Mouse (Mus musculus) skeletal muscle tissue, adult 2 months (tissue): ENCODE measurements at regions not wholly inside any gene's neighbourhood (a gene's known extent, or its start where the extent isn't known, plus 50 kb on each side); places are given as distances from the start of the nearest gene placed in this dataset.
"Not testable (repeated sequence)": the region's sequence is repeated elsewhere in the genome, so short reads cannot be mapped to it uniquely, and the experiment has no call there.

Source experiments
- DNase-seq: peaks from one replicate; pipeline ENCODE4 v3.0.0-alpha.2; 2012; ENCODE audit warnings: low read depth, low spot score

GRCm38 (mm10) chr1:189584831-189585230 lies 103.1 kb downstream of the Cenpf start:
- DNase-seq: no peak

- no peak for DNase-seq
These were observed 106.5 kb downstream of the Cenpf start for GRCm38 (mm10) chr1:189581427-189581826.

GRCm38 (mm10) chr1:189579358-189579757 lies 108.5 kb downstream of the Cenpf start:
- DNase-seq: peak; percentile 11

- no peak for DNase-seq
These were observed 111.4 kb downstream of the Cenpf start for GRCm38 (mm10) chr1:189576311-189577002.

GRCm38 (mm10) chr1:189575525-189576240 lies 112.2 kb downstream of the Cenpf start:
- DNase-seq: no peak

- no peak for DNase-seq
These were observed 121.4 kb downstream of the Cenpf start for GRCm38 (mm10) chr1:189566491-189566890.

- no peak for DNase-seq
These were observed 126.1 kb downstream of the Cenpf start for GRCm38 (mm10) chr1:189561831-189562230.

GRCm38 (mm10) chr1:189560576-189560975 lies 127.3 kb downstream of the Cenpf start:
- no peak for DNase-seq

- no peak for DNase-seq
These were observed 137.0 kb downstream of the Cenpf start for GRCm38 (mm10) chr1:189550851-189551250.

- no peak for DNase-seq
These were observed 130.8 kb upstream of the Kcnk2 start for GRCm38 (mm10) chr1:189532834-189533233.

- DNase-seq: no peak
These were observed 124.3 kb upstream of the Kcnk2 start for GRCm38 (mm10) chr1:189526329-189526728.

- DNase-seq: no peak
These were observed 113.4 kb upstream of the Kcnk2 start for GRCm38 (mm10) chr1:189515476-189515875.

- DNase-seq: no peak
These were observed 111.3 kb upstream of the Kcnk2 start for GRCm38 (mm10) chr1:189513358-189513757.

- not testable (repeated sequence) for DNase-seq
These were observed 105.2 kb upstream of the Kcnk2 start for GRCm38 (mm10) chr1:189507301-189507700.

GRCm38 (mm10) chr1:189499703-189500102 lies 97.6 kb upstream of the Kcnk2 start:
- DNase-seq: no peak

- DNase-seq: no peak
These were observed 97.1 kb upstream of the Kcnk2 start for GRCm38 (mm10) chr1:189499141-189499540.

GRCm38 (mm10) chr1:189497031-189497430 lies 95.0 kb upstream of the Kcnk2 start:
- DNase-seq: no peak

- DNase-seq: peak; percentile 42
These were observed 93.5 kb upstream of the Kcnk2 start for GRCm38 (mm10) chr1:189495386-189496150.

- no peak for DNase-seq
These were observed 92.8 kb upstream of the Kcnk2 start for GRCm38 (mm10) chr1:189494896-189495295.

- no peak for DNase-seq
These were observed 83.3 kb upstream of the Kcnk2 start for GRCm38 (mm10) chr1:189485336-189485735.

GRCm38 (mm10) chr1:189483331-189483730 lies 81.3 kb upstream of the Kcnk2 start:
- DNase-seq: no peak

- peak; percentile 13 for DNase-seq
These were observed 76.0 kb upstream of the Kcnk2 start for GRCm38 (mm10) chr1:189478051-189478450.
